Mouse (Mus musculus) liver, adult 2 months (tissue): ENCODE results near the gene Camsap1. TPM values are rescaled to one million over a fixed set of nuclear protein-coding genes. Genes with fewer than 3 reads are reported as not detected.

ENCODE experiments used
- DNase-seq: peaks from one replicate; pipeline ENCODE4 v3.0.0-alpha.2; 2011; ENCODE audit warnings: low read depth, low spot score; ENCODE audit errors: extremely low read depth
- H3K27ac ChIP-seq: fragments of 200-500 bp; replicated peaks from 2 replicates; pipeline ENCODE4 v1.5.1; 2012; ENCODE audit warnings: low read depth, mild to moderate bottlenecking, control low read depth, inconsistent platforms, low read length; ENCODE audit not compliant: insufficient read depth
- H3K27me3 ChIP-seq: fragments of 200-500 bp; 2 replicates; pipeline ENCODE4 v1.6.1; 2012; ENCODE audit warnings: mild to moderate bottlenecking, moderate library complexity, low read length, inconsistent platforms; ENCODE audit not compliant: control insufficient read depth, insufficient read depth
- H3K36me3 ChIP-seq: fragments of 200-500 bp; 2 replicates; pipeline ENCODE4 v1.6.1; 2012; ENCODE audit warnings: low read length, inconsistent platforms; ENCODE audit not compliant: control insufficient read depth, insufficient read depth
- H3K4me1 ChIP-seq: fragments of 200-500 bp; 2 replicates; pipeline ENCODE4 v1.6.1; 2011; ENCODE audit warnings: low read length; ENCODE audit not compliant: control insufficient read depth, insufficient read depth
- H3K4me3 ChIP-seq: fragments of 200-500 bp; 2 replicates; pipeline ENCODE4 v1.5.1; 2011; ENCODE audit warnings: low read depth, mild to moderate bottlenecking, control low read depth, low read length, moderate library complexity; ENCODE audit not compliant: insufficient read depth
- H3K79me2 ChIP-seq: fragments of 200-500 bp; 2 replicates; pipeline ENCODE4 v1.6.1; 2012; ENCODE audit warnings: inconsistent platforms, mild to moderate bottlenecking, low read length, moderate library complexity; ENCODE audit not compliant: control insufficient read depth, insufficient read depth
- H3K9ac ChIP-seq: fragments of 200-500 bp; 2 replicates; pipeline ENCODE4 v1.6.1; 2012; ENCODE audit warnings: low read depth, mild to moderate bottlenecking, control low read depth, inconsistent platforms, low read length
- CTCF ChIP-seq: fragments of 200-500 bp; IDR thresholded peaks from 2 replicates; pipeline ENCODE4 v1.5.1; 2011; ENCODE audit warnings: low read depth, low read length, control low read depth
- POLR2A ChIP-seq: fragments of 200-500 bp; IDR thresholded peaks from 2 replicates; pipeline ENCODE4 v1.6.1; 2011; ENCODE audit warnings: low read length, control low read depth; ENCODE audit not compliant: insufficient read depth; ENCODE audit errors: extremely low read depth
- WGBS: fragments of 180-500 bp; shearing (Covaris S2); methylation state at CpG from one replicate; pipeline ENCODE4 v1.1.7; 2018; 5-methylcytosine and 5-hydroxymethylcytosine counted together
- polyA plus RNA-seq: library from polyadenylated mRNA; depleted of rRNA; stranded (reverse); fragments of >200 nt; gene quantifications from 2 replicates; pipeline ENCODE4 v1.2.3, GENCODE M21; 2012; rRNA removed
- total RNA-seq: library from RNA; depleted of rRNA; stranded (reverse); fragments of >200 nt; gene quantifications from 2 replicates; pipeline ENCODE4 v1.2.3, GENCODE M21; 2014; rRNA removed

The Camsap1 gene
- total and polyA plus RNA-seq, 2 experiments: 2.4 to 5.4 TPM

- Histone ChIP-seq H3K4me3 (no peak overlapping the region), H3K27ac (no peak overlapping the region), H3K27me3 (peaks cover 5% of the 10 kb centered on the region; the same call in 1 of the 2 replicates), H3K4me1 (no peaks in the 10 kb centered on the region), H3K36me3 (no peaks in the 10 kb centered on the region), H3K9ac (no peak overlapping the region), H3K79me2 (no peaks in the 10 kb centered on the region)
- no peak for DNase-seq
- 68% methylated on average over 4 of the region's 4 CpGs for WGBS
- TF ChIP-seq CTCF (no peak), POLR2A (no peak)
These were observed 104.0 kb downstream of the Camsap1 start for GRCm38 (mm10) chr2:25879061-25879460.

- H3K27me3 ChIP-seq: peaks cover 5% of the 10 kb centered on the region; the same call in 1 of the 2 replicates
- H3K27ac ChIP-seq: no peak overlapping the region
- WGBS: 70% methylated on average over 2 of the region's 2 CpGs
- TF ChIP-seq CTCF: no peak
- no peak for TF ChIP-seq POLR2A
- DNase-seq: no peak
- no peak overlapping the region for H3K9ac ChIP-seq
- H3K4me3 ChIP-seq: no peak overlapping the region
- no peaks in the 10 kb centered on the region for H3K79me2 ChIP-seq
- no peaks in the 10 kb centered on the region for H3K36me3 ChIP-seq
- no peaks in the 10 kb centered on the region for H3K4me1 ChIP-seq
These were observed 104.6 kb downstream of the Camsap1 start for GRCm38 (mm10) chr2:25878516-25878915.

GRCm38 (mm10) chr2:25877736-25878268 lies 105.3 kb downstream of the Camsap1 start:
- peaks cover 5% of the 10 kb centered on the region; the same call in 1 of the 2 replicates for H3K27me3 ChIP-seq
- H3K9ac ChIP-seq: no peak overlapping the region
- no peak for DNase-seq
- H3K79me2 ChIP-seq: no peaks in the 10 kb centered on the region
- no peak overlapping the region for H3K4me3 ChIP-seq
- TF ChIP-seq CTCF (no peak), POLR2A (no peak)
- WGBS: 5% methylated on average over 45 of the region's 49 CpGs
- no peaks in the 10 kb centered on the region for H3K36me3 ChIP-seq
- H3K27ac ChIP-seq: no peak overlapping the region
- no peaks in the 10 kb centered on the region for H3K4me1 ChIP-seq

- Histone ChIP-seq H3K79me2 (no peaks in the 10 kb centered on the region), H3K27me3 (peaks cover 5% of the 10 kb centered on the region; the same call in 1 of the 2 replicates), H3K36me3 (no peaks in the 10 kb centered on the region), H3K4me3 (no peak overlapping the region), H3K27ac (no peak overlapping the region), H3K9ac (no peak overlapping the region), H3K4me1 (no peaks in the 10 kb centered on the region)
- TF ChIP-seq POLR2A: no peak
- TF ChIP-seq CTCF: no peak
- no peak for DNase-seq
- WGBS: 27% methylated on average over 7 of the region's 7 CpGs
These were observed 105.8 kb downstream of the Camsap1 start for GRCm38 (mm10) chr2:25877250-25877735.

Other genes starting within 250 kb of the Camsap1 start
- not detected in 2 replicates for gene Obp2b, start 246.3 kb downstream of the Camsap1 start, total RNA-seq
- not detected in 2 replicates for gene Obp2b, start 246.3 kb downstream of the Camsap1 start, polyA plus RNA-seq
- gene Lcn3, start 217.7 kb downstream of the Camsap1 start, total RNA-seq: not detected in 2 replicates
- gene Lcn3, start 217.7 kb downstream of the Camsap1 start, polyA plus RNA-seq: not detected in 2 replicates
- not detected in 2 replicates for gene Lcn11, start 206.3 kb downstream of the Camsap1 start, total RNA-seq
- not detected in 2 replicates for gene Lcn11, start 206.3 kb downstream of the Camsap1 start, polyA plus RNA-seq
- gene Gm13539, start 201.0 kb downstream of the Camsap1 start, total RNA-seq: not detected in 2 replicates
- gene Gm13539, start 201.0 kb downstream of the Camsap1 start, polyA plus RNA-seq: not detected in 2 replicates
- not detected in 2 replicates for gene Glt6d1, start 167.4 kb downstream of the Camsap1 start, total RNA-seq
- gene Glt6d1, start 167.4 kb downstream of the Camsap1 start, polyA plus RNA-seq: not detected in 2 replicates
- gene Lcn9, start 160.1 kb downstream of the Camsap1 start, total RNA-seq: not detected in 2 replicates
- gene Lcn9, start 160.1 kb downstream of the Camsap1 start, polyA plus RNA-seq: not detected in 2 replicates
- not detected in 2 replicates for gene Sohlh1, start 136.0 kb downstream of the Camsap1 start, total RNA-seq
- gene Sohlh1, start 136.0 kb downstream of the Camsap1 start, polyA plus RNA-seq: not detected in 2 replicates
- under 0.01 TPM in 1 of 2 replicates, not detected in the other for gene Kcnt1, start 119.5 kb downstream of the Camsap1 start, total RNA-seq
- 0.02 and 0.11 TPM in 2 replicates for gene Kcnt1, start 119.5 kb downstream of the Camsap1 start, polyA plus RNA-seq
- 25.4 and 28.4 TPM in 2 replicates for gene Ubac1, start 38.5 kb upstream of the Camsap1 start, total RNA-seq
- 22.4 and 23.9 TPM in 2 replicates for gene Ubac1, start 38.5 kb upstream of the Camsap1 start, polyA plus RNA-seq
- gene Nacc2, start 139.9 kb upstream of the Camsap1 start, total RNA-seq: 6.0 and 10.5 TPM in 2 replicates
- gene Nacc2, start 139.9 kb upstream of the Camsap1 start, polyA plus RNA-seq: 22.2 and 22.6 TPM in 2 replicates
- not detected in 2 replicates for gene Lhx3, start 225.0 kb upstream of the Camsap1 start, total RNA-seq
- not detected in 2 replicates for gene Lhx3, start 225.0 kb upstream of the Camsap1 start, polyA plus RNA-seq